Mouse (Mus musculus) adipocyte (in vitro differentiated cells): Measurements from ENCODE around the gene Kalrn.

Experiments
- DNase-seq: peaks from one replicate; pipeline ENCODE4 v3.0.0-alpha.2; 2016; ENCODE audit warnings: low spot score

Gene Kalrn

DNA sequence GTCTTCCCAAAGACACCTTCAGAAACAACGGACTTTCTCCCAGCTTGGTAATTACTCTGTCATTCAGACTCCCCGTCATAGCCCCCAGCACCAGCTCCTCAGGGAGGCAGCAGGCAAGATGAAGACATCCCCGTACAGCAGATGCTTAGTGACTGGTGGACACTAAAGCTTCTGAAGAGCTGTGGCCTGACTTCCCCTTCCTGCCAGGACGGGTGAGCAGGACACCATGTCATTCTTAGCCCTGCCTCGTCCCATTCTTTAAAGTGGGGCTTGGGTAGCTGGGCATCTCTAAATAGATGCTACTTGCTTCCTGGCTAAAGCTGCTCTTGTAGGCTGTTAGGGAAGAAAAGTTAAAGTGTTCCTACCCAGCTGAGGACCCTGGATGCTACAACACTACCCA is 145.7 kb downstream of the Kalrn start:
- no peak for DNase-seq

DNA sequence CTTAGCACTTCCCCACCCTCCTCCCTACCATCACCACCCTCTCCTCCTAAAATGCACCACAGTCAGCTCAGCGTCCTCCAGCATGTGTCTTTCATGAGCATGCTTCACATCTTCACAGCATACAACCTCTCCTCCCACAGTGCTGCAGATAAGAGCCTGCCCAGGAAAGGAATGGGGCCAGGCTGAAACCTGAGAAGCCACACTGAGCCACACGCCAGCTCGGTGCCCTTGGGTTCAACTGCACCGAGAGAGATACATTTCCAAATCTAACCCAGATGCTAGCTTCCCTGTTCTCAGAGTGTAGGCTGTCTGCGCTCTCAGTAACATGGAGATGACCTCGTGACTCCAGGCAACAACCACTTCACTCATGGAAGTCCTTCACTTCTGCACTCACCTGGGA is 151.9 kb downstream of the Kalrn start:
- peak; percentile 25 for DNase-seq

DNA sequence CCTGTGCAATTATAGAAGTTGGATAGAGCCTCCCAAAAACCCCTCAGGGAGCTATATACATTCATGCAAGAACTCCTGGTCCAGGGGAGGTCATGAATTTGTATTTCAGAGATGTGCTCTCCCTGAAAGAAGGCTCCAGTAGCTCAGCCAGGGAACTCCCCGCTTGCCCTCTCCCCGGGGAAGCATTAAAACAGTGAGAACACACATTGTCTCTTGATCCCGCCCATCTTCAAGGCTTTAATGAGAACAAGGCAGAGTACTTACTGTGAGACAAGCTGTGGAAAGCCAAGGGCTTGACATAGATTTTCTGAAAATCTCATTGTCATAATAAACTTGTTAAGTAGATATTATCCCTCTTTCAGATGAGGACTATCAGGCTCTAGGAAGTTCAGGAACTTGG is 155.4 kb downstream of the Kalrn start:
- DNase-seq = no peak

DNA sequence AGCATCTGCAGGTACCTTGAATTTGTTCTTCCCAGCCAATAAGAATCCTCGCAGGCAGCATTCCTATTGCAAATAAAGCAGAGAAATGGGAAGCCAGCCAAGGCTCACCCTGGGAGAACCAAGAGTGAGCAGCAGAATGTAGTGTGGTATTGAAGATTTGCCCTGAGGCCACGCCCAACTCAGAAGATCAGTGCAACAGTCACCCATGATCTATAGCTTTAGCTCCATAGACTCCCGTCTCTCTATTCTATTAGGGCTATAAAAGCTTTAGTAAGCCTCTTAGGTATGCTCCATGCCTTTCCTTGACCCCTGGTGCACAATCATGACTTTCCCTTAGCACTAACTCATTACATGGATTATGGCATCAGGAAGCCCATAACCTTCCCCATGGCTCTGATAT is 155.9 kb downstream of the Kalrn start:
- DNase-seq = no peak

DNA sequence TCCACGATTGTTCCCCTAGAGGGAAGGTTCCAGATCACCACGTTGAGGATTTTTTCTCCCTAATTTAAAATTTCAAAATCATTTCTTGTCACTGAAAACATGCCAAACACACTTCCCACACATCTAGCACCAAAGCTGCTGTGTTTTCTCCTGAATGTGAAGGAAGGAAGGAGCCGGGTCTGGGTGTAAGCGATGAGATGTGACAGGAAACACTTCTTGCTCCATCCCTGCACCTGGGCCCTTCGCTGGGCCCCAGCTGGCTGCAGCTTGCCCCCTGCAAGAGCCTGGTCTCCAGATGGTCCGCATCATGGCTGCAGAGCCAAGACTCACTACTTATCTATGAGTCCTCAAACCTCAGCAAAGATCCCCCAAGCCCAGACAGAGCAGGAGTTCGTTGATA is 158.8 kb downstream of the Kalrn start:
- DNase-seq = no peak

DNA sequence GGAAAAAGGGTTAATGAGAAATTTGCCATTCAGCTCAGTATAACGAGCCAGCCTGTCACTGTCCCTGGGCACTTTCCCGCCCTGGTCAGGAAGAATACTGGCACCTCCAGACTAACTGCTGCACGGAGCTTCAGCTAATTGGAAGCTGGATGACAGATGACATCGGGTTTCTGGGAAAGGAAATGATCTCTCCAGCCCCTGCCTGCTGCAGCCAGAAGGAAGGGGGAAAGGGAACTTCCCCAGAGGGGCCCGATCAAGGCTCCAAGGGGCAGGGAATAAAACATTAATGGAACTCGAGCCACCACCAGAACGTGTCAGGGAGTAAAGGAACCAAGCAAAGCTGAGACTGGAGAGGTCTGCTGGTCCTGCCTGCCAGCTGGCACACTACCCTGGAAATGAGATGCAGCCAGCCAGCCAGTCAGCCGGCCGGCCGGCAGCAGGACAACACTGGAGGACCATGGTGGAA is 159.4 kb downstream of the Kalrn start:
- peak; percentile 48 for DNase-seq

DNA sequence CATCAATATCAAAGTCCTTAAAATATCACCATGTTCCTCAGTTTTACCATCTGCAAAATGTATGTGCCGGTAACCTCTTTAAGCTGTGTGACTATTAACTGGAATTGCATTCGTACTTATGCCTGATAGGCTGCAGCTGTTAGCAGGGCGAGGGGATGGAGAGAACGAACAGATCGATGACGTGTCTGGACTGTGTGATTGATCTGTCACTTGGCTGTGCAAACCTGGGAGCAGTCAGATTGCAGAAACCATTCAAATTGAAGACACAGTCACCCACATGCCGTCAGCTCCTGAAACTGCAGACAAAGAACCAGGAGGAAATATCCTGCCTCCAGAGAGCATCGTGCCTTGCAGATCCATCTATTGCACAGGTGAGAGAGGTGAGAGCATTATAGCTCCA is 166.3 kb downstream of the Kalrn start:
- no peak for DNase-seq

DNA sequence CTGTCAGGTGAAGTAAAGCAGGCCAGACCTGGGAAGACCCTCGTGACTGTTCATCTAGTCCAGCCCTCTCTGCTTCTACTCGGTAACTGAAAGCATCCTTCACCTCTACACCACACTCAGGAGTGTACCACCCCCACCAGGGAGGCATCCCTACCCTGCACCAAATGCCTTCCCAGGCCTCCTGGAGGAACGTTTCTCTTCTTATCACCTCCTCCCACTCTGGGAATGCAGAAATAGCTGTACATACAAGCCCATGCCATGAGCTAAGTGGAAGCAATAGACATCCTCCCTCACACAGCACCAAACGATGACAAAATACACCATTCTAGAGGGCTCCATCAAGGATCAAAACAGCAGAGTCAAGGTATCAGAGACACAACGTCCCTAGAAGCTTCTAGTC is 168.2 kb downstream of the Kalrn start:
- no peak for DNase-seq

DNA sequence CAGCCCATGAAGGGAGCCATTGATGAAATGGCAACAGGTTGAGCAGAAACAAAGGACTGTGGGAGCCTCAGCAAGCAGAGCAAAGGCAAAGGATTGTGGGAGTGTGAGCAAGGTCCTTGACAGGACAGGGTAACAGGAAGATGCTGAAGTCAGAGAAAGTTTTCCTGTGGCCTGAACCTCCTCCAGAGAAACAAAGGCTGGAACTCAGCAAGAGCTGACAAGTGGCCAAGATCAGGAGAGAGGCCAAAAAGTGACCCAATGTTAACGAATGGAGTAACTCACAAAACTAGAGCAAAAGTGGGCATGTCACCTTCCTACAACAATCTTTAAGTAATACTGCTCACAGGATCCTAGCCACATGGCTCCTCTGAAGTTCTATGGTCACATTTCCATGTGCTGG is 172.1 kb downstream of the Kalrn start:
- DNase-seq = peak; percentile 74

DNA sequence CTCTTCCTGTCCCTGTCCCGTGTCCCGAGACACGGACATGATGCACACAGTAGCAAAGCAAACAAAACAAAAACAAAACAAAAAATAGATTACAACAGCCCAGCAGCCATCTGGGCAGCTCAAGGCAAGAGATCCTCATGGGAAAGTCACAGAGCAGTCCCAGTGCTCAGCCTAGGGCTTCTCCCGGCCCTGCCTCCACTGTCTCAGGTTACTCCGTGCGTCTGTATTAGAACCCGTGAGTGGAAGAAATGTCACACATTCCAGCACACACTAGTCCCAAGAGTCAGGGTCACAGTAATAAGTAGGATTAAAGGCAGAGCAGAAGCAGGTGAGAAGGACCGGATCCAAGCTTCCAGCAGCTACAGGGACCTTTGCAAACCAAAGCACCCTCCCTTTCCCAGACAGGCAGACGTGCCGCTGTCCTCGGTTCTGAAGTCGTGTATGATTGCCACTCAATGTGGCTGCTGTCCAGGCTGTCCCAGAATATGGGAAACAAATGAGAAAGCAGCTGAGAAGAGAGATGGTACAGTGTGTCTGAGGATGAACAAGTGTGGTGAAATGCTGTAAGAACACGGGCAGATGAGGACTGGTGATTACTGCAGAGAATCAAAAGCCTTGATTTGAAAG is 173.1 kb downstream of the Kalrn start:
- peak; percentile 83 for DNase-seq

DNA sequence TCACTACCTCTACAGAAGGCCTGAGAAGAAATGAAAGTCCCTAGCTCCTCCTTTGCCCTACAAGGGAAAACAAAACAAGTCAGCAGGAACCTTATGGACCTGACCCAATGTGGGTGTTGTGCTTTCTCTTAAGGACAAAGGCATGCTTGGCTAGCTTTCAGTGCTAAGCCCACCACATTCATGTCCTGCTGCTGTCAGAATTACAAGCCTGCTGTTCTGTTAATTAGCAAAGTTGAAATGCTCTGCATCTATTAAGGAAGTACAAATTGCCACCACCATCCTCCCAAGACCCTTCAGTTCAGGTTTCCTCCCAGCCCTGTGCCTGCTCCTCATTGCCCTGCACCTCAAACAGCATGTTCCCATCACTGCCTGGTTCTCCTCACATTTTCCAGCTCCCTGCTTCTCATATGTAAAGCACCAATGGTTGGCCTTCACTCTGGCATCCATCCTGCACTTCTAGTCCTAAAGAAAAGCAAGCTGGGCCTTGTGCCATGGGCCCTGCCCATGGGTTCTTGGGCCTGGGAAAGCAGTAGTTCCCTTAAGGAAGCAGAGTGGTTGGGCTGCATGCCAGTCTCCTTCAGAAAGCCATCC is 178.0 kb downstream of the Kalrn start:
- peak; percentile 82 for DNase-seq

DNA sequence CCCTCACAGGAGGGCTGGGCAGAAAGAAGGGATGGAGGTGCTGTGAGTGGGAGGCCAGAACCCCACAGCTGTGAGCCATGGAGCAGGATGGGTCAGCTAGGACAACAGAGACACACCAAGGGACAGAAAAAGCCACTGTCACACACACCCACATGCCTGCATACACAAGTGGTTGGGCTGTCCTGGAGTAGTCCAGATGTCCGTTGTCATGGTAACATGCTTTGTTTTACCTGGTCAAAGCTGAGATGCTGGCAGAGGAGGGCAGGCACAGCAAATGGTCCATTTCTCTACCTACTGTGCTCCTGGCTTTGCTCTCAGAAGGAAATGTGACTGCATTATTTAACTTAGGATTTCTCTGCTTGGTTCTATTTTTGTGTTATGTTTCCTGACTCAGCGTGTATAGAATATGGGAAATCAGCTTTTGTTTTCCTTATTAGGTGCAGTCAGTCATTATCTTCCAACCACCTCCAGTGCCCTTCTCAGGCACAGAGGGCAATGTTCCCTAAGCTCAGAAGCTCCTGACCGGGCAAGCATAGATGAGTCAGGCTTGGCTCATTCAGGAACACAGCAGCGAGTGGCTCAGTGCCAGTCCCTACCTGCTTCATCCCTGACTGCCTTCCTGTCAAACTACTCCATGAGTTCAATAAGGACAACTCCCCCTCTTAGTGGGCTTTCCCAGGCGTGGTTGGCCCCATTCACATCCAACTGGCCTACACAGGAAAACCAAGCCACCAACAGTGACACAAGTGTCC is 183.6 kb downstream of the Kalrn start:
- no peak for DNase-seq

DNA sequence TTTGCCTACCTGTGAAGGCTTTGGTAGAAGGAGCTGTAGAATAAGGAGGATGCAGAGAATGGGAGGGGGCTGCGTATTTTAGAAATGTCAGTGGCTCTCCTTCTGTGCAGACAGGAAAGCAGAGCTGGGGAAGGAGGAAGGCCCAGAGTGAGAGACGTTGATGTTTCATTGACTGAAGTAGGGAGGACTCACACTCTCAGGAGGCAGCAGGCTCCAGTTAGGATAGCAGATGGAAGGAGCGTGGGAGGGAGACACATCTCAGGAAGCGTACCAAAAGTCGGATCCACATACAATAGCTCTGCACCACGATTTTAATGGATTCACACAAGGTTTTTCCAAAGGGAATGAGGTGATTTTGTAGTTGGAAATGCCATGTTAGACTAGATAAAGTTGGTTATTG is 184.5 kb downstream of the Kalrn start:
- DNase-seq = no peak

DNA sequence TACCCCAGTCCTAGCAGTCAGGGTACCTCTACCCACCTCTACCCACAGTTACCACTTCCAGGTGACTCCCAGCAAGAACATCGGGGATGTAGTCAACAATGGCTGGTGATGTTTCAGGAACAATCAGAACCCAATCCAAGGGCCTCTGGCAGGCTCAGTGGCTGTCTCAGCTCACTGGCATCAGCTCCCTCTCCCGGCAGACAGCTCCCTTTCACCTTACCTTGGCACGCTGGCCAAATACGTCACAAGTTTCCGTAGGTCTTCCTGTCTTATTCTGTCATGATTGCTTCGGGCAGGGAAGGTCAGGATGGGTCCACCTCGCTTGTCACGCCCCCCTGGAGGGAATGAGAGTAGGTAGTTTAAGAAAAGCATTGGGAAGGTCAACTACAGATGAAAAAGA is 188.3 kb downstream of the Kalrn start:
- DNase-seq = no peak

DNA sequence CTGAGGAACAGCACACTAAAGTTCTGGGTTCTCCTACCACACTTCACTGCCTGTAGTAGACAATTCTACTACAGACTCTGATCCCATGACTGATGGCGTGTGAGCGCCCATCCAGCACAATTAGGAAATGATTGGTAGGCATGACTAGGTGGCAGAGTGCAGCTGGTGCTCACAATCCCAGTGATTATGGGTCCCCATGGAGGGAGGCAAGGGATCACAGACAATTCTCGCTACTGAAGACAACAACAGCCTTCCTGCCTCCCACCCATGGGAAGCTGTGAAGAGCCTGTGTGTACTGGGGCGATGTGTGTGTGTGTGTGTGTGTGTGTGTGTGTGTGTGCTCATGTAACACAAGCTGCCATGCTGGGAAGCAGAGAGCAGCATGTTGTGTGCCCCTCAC is 190.3 kb downstream of the Kalrn start:
- no peak for DNase-seq

DNA sequence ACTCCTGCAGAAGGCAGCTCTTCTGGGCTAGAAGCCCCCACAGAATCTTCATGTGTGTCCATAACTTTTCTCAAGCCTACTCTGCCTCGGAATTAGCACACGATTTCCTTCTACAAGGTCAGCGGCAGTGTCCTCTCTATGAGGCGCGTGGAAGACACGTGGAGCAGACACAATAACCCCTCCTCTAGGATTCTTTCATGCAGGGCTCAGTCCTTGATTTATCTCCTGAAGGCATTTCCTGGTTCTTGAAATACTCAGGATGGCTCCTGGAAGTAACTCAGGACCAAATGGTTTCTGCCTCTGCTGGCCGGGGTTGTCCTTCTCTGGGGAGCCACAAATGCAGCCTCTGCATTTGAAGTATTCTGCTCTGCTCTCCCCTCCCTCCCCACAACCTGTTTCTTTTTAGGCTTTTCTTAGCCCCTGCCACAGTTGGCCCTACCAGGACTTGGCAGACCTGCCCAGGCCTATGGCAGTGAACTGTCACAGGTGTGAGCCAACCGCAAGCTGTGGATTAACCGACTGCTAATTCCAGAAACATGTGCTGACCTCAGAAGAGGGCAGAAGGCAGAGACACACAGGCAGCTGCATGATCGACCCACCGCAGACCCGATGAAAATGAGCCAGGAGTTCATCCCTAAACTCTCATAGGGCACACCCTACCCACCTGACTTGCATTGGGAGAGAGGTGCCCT is 197.0 kb downstream of the Kalrn start:
- DNase-seq = no peak

DNA sequence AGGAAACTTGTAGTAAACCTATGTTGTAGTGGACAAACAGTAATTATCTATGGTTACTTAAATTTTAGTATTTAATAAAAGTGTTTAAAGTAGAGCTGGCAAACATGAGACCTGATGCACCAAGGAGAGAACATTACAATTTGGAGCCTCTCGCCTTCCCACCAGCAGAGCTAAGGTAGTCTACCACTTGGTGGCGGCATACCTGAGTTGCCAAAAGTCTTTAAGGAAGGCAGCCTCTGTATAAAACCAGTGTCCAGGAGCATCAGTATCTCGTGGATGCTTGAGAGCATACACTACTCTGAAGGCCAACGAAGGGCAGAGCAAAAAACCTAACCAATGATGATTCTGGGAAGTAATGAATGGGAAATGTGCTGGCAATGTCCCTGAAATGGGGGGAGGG is 199.8 kb downstream of the Kalrn start:
- DNase-seq = no peak

DNA sequence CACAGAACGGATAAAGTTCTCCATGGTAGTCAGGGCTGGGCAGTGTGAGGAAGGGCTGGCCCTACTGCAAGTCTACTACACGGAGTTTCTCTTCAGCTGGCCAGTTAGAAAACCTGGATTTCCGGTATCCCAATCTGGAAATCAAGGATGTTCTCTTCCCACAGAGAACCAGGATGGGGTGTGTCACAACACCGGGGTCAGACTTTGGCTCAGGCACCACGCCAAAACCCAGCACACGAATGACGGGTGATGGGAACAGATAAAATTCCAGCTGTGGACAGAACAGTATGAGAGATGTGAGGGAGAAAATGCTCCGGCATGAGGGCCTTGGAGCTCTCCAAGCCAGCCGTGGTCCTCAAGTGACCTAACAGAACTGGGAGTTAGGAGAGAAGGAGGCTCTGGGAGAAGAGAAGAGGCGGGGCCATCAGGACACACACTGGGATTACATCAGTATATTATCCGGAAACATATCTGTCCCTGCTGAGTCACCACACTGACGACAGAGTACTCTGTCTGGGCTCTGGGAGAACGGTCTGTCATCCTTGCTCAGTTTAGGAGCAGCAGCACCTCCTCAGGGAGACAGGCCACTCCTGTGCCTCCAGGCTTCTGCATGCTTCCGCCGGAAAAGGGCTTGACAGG is 201.1 kb downstream of the Kalrn start:
- peak; percentile 39 for DNase-seq

DNA sequence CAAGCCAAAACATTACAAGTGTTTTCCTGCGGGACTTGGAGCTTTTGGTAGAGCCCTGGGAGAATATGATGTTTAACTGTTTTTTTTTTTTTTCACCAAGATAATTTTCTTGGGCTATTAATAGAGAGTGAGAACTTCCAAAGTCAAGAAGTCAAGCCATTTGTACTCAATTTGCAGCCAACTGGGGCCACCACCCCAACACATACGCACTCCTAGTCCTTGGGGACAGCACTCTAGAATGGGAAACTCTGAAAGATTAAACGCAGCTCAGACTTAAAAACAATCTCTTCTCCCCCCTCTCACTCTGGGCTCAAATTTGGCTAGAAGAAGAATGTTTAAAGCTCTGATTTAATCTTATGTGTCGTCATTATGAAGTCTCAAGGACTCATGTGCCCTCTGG is 214.1 kb downstream of the Kalrn start:
- peak; percentile 29 for DNase-seq

DNA sequence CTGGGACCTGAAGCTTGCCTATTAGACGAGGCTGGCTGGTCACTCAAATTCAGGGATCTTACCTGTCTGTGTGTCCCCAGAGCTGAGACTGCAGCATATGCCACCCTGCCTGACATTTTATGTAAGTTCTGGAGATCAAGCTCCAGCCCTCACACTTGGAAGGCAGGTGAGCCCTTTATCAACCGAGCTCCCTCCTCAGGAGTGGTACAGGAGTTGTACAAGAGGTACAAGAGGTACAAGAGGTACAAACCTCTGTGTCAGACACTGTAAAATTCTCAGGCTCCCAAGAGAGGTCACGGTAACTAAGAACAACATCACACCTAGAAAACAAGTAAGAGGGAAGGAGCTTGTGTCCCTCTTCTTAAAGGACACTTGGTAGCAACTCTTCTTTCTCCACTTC is 217.8 kb downstream of the Kalrn start:
- no peak for DNase-seq

DNA sequence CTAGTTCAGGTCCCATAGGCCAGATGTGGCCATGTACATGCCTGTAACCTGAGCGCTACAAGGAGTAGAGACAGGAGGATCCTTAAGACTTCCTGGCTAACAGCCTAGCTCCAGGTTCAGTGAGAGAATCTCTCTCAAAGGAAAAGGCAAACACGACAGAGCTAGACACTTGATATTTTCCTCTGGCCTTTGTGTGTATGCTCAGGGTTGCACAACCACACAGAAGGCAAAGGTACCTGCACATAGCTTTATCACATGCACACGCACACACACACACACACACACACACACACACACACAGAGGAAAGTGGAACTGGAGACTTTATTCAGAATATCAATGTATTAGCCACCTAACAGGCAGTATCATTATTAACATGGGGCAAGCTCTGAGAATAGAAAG is 219.3 kb downstream of the Kalrn start:
- DNase-seq = no peak

DNA sequence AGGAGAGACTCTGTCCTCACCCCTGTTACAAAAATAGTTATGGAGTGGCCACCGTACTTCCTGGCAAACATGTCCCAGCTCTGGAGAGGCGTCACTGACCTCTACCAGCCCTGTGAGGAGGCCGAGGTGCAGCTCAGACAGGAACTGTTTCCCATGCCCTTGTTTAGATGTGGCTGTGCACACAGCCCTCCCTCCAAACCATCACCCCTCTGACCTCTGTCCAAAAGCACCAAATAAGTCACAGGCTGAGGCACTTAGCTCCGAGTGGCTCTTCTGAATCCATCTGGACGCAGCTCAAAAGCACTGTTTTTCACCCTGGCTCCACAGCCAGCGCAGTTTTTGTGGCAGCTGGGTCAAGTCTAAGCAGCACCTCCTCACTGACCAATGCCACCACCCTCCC is 220.6 kb downstream of the Kalrn start:
- peak; percentile 66 for DNase-seq
